Mouse (Mus musculus) left cerebral cortex, adult 9 months (tissue): ENCODE results near the gene Saa3.
"Not testable (repeated sequence)": the region's sequence is repeated elsewhere in the genome, so short reads cannot be mapped to it uniquely, and the experiment has no call there.

ENCODE experiments used
- DNase-seq, 2 experiments: peaks; one replicate each; pipeline ENCODE4 v3.0.0; 2022; ENCODE audit warnings: low spot score in 2 of 2

The Saa3 gene

GRCm38 (mm10) chr7:46712250-46712649 is 3.2 kb downstream of the Saa3 start:
- DNase-seq: no peak

- peak in 1 of 2 experiments; percentile 76 for DNase-seq
Observed at GRCm38 (mm10) chr7:46710390-46710844, 5.1 kb downstream of the Saa3 start, which contains the start of gene Saal1. Gene Saal1, minus strand, starts transcription at chr7:46710680.

- DNase-seq: no peak
Observed at GRCm38 (mm10) chr7:46700521-46701025, 14.9 kb downstream of the Saa3 start.

- no peak for DNase-seq
Observed at GRCm38 (mm10) chr7:46696754-46697153, 18.7 kb downstream of the Saa3 start.

- no peak for DNase-seq
Observed at GRCm38 (mm10) chr7:46686827-46687226, 28.7 kb downstream of the Saa3 start.

GRCm38 (mm10) chr7:46680732-46681131 is 34.8 kb downstream of the Saa3 start:
- no peak for DNase-seq

- DNase-seq: not testable (repeated sequence)
Observed at GRCm38 (mm10) chr7:46679044-46679443, 36.5 kb downstream of the Saa3 start.

GRCm38 (mm10) chr7:46678417-46678816 is 37.1 kb downstream of the Saa3 start:
- no peak for DNase-seq

- no peak for DNase-seq
Observed at GRCm38 (mm10) chr7:46676808-46677360, 38.6 kb downstream of the Saa3 start.

- no peak for DNase-seq
Observed at GRCm38 (mm10) chr7:46675886-46676285, 39.6 kb downstream of the Saa3 start.

GRCm38 (mm10) chr7:46675061-46675460 is 40.4 kb downstream of the Saa3 start:
- DNase-seq: no peak

GRCm38 (mm10) chr7:46672160-46672672 is 43.3 kb downstream of the Saa3 start, which contains the start of gene Tph1:
Gene Tph1, minus strand, starts transcription at chr7:46672537.
- DNase-seq: no peak

GRCm38 (mm10) chr7:46667256-46667655 is 48.2 kb downstream of the Saa3 start:
- no peak for DNase-seq

- DNase-seq: peak in 1 of 2 experiments; percentile 14
Observed at GRCm38 (mm10) chr7:46665236-46665635, 50.3 kb downstream of the Saa3 start.
